Mouse (Mus musculus) bone marrow macrophage, adult 2 months (primary cell): ENCODE results near the gene Rimbp2.

ENCODE experiments used
- CTCF ChIP-seq: IDR thresholded peaks from 2 replicates; pipeline ENCODE4 v1.5.1; 2012; ENCODE audit warnings: low read depth, mild to moderate bottlenecking, low read length, moderate library complexity
- POLR2A ChIP-seq: IDR thresholded peaks from 2 replicates; pipeline ENCODE4 v1.6.1; 2012; ENCODE audit warnings: mild to moderate bottlenecking, low read depth, low read length, borderline replicate concordance

GRCm38 (mm10) chr5:128822843-128823242, 130.4 kb downstream of the Rimbp2 start:
- TF ChIP-seq POLR2A: no peak
- TF ChIP-seq CTCF: no peak
